Mouse (Mus musculus): ENCODE measurements around the gene Zfp1. TPM values are rescaled to one million over a fixed set of nuclear protein-coding genes. Genes with fewer than 3 reads are reported as not detected.
A peak's percentile ranks its signal among the peaks of the same experiment; 100 is the strongest.

Zfp1 gene
- total and polyA plus RNA-seq, 2 experiments from 2014 or later = 7.5 to 11.9 TPM

- peak; percentile 24 for TF ChIP-seq CTCF (IDR thresholded peaks at IDR 0.05; ENCODE audit: low read depth)
- TF ChIP-seq EP300 (IDR thresholded peaks at IDR 0.05; ENCODE audit: low read depth) = no peak
- H3K9ac ChIP-seq (replicated peaks; ENCODE audit: low read depth, low read length) = no peak overlapping the region
- DNase-seq (ENCODE audit: low spot score) = no peak
These were observed 37.3 kb downstream of the Zfp1 start for GRCm38 (mm10) chr8:111680423-111681028.

GRCm38 (mm10) chr8:111681153-111681552 is 38.0 kb downstream of the Zfp1 start:
- Histone ChIP-seq H3K27me3 (ENCODE audit: control insufficient read depth, insufficient read depth, low read length) (no peaks in the 10 kb centered on the region), H3K4me1 (ENCODE audit: control insufficient read depth, insufficient read depth) (no peaks in the 10 kb centered on the region), H3K4me3 (ENCODE audit: low read depth, low read length) (no peak overlapping the region), H3K36me3 (replicated peaks; ENCODE audit: control insufficient read depth, insufficient read depth, low read length) (no peaks in the 10 kb centered on the region), H3K4me2 (ENCODE audit: low read depth, low read length) (no peak overlapping the region), H3K9me3 (replicated peaks; ENCODE audit: control insufficient read depth, low read length) (0 out of 2 replicates have a peak, but pooled peaks cover 3% of the 10 kb centered on the region), H3K27ac (ENCODE audit: low read depth) (no peak overlapping the region), H3K9ac (replicated peaks; ENCODE audit: low read depth, low read length) (no peak overlapping the region)
- no peak for DNase-seq (ENCODE audit: low spot score)
- 56% methylated on average over 11 of the region's 11 CpGs for WGBS
- TF ChIP-seq EP300 (IDR thresholded peaks at IDR 0.05; ENCODE audit: low read depth) (no peak), CTCF (IDR thresholded peaks at IDR 0.05; ENCODE audit: low read depth) (no peak)
- no peak for ATAC-seq (ENCODE audit: insufficient read depth, low read depth)

More at GRCm38 (mm10) chr8:111680423-111681028, 37.3 kb downstream of the Zfp1 start:
- Histone ChIP-seq H3K4me1 (ENCODE audit: control insufficient read depth, insufficient read depth) (no peaks in the 10 kb centered on the region), H3K9me3 (replicated peaks; ENCODE audit: control insufficient read depth, low read length) (0 out of 2 replicates have a peak, but pooled peaks cover 3% of the 10 kb centered on the region), H3K4me2 (ENCODE audit: low read depth, low read length) (no peak overlapping the region), H3K27me3 (ENCODE audit: control insufficient read depth, insufficient read depth, low read length) (no peaks in the 10 kb centered on the region), H3K27ac (ENCODE audit: low read depth) (no peak overlapping the region), H3K4me3 (ENCODE audit: low read depth, low read length) (no peak overlapping the region), H3K36me3 (replicated peaks; ENCODE audit: control insufficient read depth, insufficient read depth, low read length) (no peaks in the 10 kb centered on the region)
- no peak for ATAC-seq (ENCODE audit: insufficient read depth, low read depth)
- WGBS = 37% methylated on average over 17 of the region's 17 CpGs

- DNase-seq (ENCODE audit: low spot score) (no peak), ATAC-seq (ENCODE audit: insufficient read depth, low read depth) (no peak)
- no peak for TF ChIP-seq CTCF (IDR thresholded peaks at IDR 0.05; ENCODE audit: low read depth)
- no peak for TF ChIP-seq EP300 (IDR thresholded peaks at IDR 0.05; ENCODE audit: low read depth)
- Histone ChIP-seq H3K27me3 (ENCODE audit: control insufficient read depth, insufficient read depth, low read length) (no peaks in the 10 kb centered on the region), H3K27ac (ENCODE audit: low read depth) (no peak overlapping the region), H3K9ac (replicated peaks; ENCODE audit: low read depth, low read length) (no peak overlapping the region), H3K4me2 (ENCODE audit: low read depth, low read length) (no peak overlapping the region), H3K4me1 (ENCODE audit: control insufficient read depth, insufficient read depth) (no peaks in the 10 kb centered on the region), H3K9me3 (replicated peaks; ENCODE audit: control insufficient read depth, low read length) (no peaks in the 10 kb centered on the region), H3K36me3 (replicated peaks; ENCODE audit: control insufficient read depth, insufficient read depth, low read length) (no peaks in the 10 kb centered on the region), H3K4me3 (ENCODE audit: low read depth, low read length) (no peak overlapping the region)
- 24% methylated on average over 9 of the region's 9 CpGs for WGBS
These were observed 39.3 kb downstream of the Zfp1 start for GRCm38 (mm10) chr8:111682521-111682920.

GRCm38 (mm10) chr8:111686881-111687280 is 43.7 kb downstream of the Zfp1 start:
- no peaks in the 10 kb centered on the region for H3K9me3 ChIP-seq (replicated peaks; ENCODE audit: control insufficient read depth, low read length)
- no peaks in the 10 kb centered on the region for H3K27me3 ChIP-seq (ENCODE audit: control insufficient read depth, insufficient read depth, low read length)
- H3K9ac ChIP-seq (replicated peaks; ENCODE audit: low read depth, low read length) = no peak overlapping the region
- no peaks in the 10 kb centered on the region for H3K36me3 ChIP-seq (replicated peaks; ENCODE audit: control insufficient read depth, insufficient read depth, low read length)
- ATAC-seq (ENCODE audit: insufficient read depth, low read depth) (no peak), DNase-seq (ENCODE audit: low spot score) (no peak)
- WGBS = 79% methylated on average over 13 of the region's 13 CpGs
- H3K27ac ChIP-seq (ENCODE audit: low read depth) = no peak overlapping the region
- no peak overlapping the region for H3K4me2 ChIP-seq (ENCODE audit: low read depth, low read length)
- H3K4me1 ChIP-seq (ENCODE audit: control insufficient read depth, insufficient read depth) = no peaks in the 10 kb centered on the region
- no peak for TF ChIP-seq CTCF (IDR thresholded peaks at IDR 0.05; ENCODE audit: low read depth)
- no peak for TF ChIP-seq EP300 (IDR thresholded peaks at IDR 0.05; ENCODE audit: low read depth)
- no peak overlapping the region for H3K4me3 ChIP-seq (ENCODE audit: low read depth, low read length)

- no peaks in the 10 kb centered on the region for H3K9me3 ChIP-seq (replicated peaks; ENCODE audit: control insufficient read depth, low read length)
- H3K4me2 ChIP-seq (ENCODE audit: low read depth, low read length) = no peak within 1 kb of the TSS
- no peaks in the 10 kb centered on the region for H3K27me3 ChIP-seq (ENCODE audit: control insufficient read depth, insufficient read depth, low read length)
- H3K9ac ChIP-seq (replicated peaks; ENCODE audit: low read depth, low read length) = no peak within 1 kb of the TSS
- DNase-seq (ENCODE audit: low spot score) (no peak), ATAC-seq (ENCODE audit: insufficient read depth, low read depth) (no peak)
- TF ChIP-seq CTCF (IDR thresholded peaks at IDR 0.05; ENCODE audit: low read depth) (no peak), EP300 (IDR thresholded peaks at IDR 0.05; ENCODE audit: low read depth) (no peak)
- H3K27ac ChIP-seq (ENCODE audit: low read depth) = no peak within 1 kb of the TSS
- 74% methylated on average over 2 of the region's 2 CpGs for WGBS
- no peaks in the 10 kb centered on the region for H3K36me3 ChIP-seq (replicated peaks; ENCODE audit: control insufficient read depth, insufficient read depth, low read length)
- no peak within 1 kb of the TSS for H3K4me3 ChIP-seq (ENCODE audit: low read depth, low read length)
- H3K4me1 ChIP-seq (ENCODE audit: control insufficient read depth, insufficient read depth) = no peaks in the 10 kb centered on the region
These were observed 47.8 kb downstream of the Zfp1 start, which contains the start of gene Ctrb1 for GRCm38 (mm10) chr8:111690960-111691445. TSS of gene Ctrb1 (minus strand) at chr8:111691010.

All from heart, postnatal 0 days (tissue).